Mouse (Mus musculus) spleen, embryonic (tissue): ENCODE measurements around the gene Btbd11.

Source experiments
- CTCF ChIA-PET: fragments of 350-600 bp; sonication (Branson Sonifier 250); formaldehyde crosslinking; loops from one replicate; lab custom pipeline; 2022; lab: Charles Lee

Gene Btbd11

DNA sequence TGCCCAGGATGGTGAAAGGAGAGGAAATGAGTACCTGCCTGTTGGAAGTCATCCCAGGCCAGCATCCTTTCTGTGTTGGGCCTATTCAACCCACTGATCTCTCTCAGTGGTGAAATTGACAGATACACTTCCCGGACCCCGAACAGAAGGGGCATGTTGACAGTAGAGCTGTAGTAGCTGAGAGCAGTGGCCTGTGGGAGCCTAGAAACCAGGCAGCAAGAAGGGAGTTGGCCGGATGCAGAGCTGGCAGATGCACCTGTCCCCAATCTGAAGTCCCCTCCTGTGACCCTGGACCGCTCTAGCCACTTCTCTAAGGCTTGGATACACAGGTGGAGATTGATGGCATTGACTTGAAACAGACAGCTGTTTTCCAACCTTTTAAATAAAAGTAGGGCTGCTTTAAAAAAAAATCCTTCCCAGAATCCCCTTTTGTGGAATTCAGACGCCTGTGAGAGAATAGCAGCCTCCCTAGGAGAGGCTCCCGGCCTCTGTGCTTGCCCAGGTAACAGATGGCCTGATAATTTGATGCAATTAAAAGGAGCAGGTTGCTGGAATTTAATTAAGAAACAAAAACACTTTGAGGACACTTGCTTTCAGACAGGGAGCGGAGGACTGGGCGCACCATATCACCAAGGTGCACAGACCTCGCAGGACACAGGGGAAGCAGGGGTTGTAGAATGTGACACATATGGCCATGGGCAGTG is 89.2 kb downstream of the Btbd11 start:
- CTCF ChIA-PET: no interaction called here

DNA sequence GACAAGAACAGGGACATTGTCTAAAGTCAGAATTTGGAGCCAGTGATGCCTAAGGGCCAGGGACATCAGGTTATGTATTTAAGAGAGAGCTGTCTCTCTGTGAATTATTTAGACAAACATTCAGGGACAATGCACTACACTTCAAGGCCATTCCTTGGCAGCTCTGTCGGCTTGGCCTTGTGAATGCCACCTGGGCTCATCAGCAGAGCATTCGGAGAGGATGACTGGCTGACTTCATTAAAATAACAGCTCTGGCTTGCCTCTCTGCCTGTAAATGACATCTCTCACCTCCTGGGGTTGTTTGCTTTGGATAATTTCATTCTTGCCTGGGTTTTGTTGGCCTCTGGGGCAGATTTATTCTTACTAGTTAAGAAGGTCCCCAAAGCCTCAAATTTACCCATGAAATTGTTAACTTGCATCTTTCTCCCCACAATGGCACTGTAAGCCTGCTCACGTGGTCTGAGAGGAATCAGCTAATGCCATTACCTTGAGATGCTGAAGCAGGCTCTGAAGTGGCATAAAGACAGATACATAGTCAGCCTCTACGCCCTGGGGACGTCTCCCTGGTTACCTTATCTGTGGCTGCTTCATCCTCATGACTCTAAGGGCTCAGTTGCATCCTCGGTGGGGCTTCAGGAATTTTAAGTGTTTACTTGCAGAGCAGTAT is 93.5 kb downstream of the Btbd11 start:
- CTCF ChIA-PET: no interaction called here

- CTCF ChIA-PET: no interaction called here
Measured at GRCm38 (mm10) chr10:85481106-85481505, 94.5 kb downstream of the Btbd11 start.

- CTCF ChIA-PET: no interaction called here
Measured at GRCm38 (mm10) chr10:85482064-85482473, 95.5 kb downstream of the Btbd11 start.

DNA sequence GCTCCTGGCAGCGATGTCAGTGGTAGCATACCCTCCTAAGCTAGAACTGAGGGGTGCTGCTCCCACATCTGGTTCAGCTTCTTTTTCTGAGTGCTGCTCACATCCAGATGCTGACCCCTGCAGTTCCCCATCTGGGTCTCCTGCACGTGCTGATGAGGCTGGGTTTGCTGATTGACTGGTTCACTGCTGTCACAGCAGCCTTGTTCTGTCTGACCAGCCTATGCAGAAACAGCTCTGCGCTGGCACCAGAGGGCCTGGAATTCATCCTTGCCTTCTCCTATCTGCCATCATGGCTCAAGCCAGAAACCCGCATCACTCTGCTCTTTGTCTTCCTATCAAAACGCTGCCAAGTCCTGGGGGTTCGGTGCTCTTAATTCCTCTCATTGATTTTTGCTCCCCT is 95.9 kb downstream of the Btbd11 start:
- CTCF ChIA-PET: no interaction called here

DNA sequence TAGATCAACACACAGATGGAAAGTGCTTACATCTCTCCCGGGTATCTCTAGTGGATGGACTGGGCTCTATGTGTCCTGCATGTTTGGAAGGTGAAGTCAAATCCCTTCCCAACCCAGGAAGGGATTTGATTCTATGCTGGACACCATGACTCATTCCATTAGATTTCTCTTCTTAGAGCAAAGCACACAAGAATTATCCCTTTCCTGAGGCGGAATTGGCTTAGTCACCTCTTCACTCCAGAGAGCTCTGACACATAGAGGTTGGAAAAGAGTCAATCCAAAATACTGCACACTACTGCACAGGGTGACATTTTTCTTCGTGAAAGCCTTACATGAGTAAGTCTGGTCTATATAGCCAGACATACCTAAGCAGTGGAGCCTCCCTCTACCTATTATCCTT is 99.8 kb downstream of the Btbd11 start:
- CTCF ChIA-PET: no interaction called here

GRCm38 (mm10) chr10:85492583-85492982 is 106.0 kb downstream of the Btbd11 start:
- CTCF ChIA-PET: no interaction called here

GRCm38 (mm10) chr10:85496358-85496757 is 109.7 kb downstream of the Btbd11 start:
- CTCF ChIA-PET: no interaction called here

DNA sequence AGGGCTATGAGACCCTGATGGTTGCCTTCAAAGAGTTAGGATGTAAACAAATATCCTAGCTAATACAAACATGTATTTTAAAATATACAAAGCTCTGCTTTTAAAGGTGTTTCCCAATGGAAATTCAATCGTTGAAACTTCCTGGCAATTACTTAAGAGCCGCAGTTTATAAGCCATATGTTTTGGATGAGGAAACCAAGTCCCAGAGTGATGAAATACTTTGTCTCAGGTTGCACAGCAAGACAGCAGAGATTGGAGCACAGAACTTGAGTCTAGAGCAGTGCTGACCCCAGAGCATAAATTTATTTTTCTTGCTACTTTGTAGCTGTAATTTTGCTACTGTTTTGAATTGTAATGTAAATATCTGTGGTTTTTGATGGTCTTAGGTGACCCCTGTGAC is 110.4 kb downstream of the Btbd11 start:
- CTCF ChIA-PET: no interaction called here

DNA sequence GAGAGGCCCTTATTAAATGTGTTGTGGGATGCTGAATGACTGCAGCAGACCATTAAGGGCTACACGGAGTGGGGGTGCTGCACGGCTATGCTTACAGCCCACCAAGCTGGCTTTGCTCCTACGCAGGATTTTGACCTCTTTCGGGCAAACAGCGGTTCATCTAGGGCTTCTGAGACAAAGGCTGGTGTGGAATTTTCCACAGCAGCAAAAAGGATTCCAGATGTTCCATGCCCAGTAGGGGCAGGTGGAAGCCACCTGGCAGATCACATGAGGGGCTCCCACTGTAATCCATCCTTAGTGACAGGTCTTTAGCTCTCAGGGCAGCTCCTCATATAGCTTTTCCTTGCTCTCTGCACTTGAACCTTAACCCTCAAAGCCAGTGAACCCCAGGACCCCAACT is 111.3 kb downstream of the Btbd11 start:
- CTCF ChIA-PET: interaction anchor here (0.7 kb wide), 1 partner anchor 127 kb away, joined by 3 read pairs; no protein-coding TSS in a partner anchor

DNA sequence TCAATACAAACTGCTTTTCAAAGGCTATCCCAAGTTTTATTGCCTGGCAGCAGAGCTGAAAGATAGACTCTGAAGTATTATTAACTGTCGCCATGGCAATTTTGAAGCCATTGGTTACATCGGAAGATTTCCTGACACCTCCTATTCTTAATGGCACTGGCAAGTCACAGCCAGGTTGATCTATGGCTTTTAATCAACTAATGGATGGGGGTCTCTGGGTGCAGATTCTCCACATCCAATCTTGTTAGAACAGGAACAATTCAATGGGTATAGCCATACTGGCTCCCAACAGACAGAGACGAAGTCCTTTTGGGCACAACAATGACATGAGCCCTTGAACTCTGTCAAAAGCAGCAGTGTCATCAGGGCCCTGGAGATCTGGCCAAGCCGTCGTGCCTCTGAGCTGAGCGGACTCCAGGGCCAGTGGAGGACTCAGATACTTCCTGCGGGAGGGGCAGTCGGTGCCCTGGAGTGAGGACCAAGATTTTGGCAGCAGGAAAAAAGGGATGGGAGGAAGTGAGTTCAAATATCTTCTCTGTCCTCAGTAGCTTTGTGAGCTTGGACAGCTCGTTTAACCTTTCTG is 114.0 kb downstream of the Btbd11 start:
- CTCF ChIA-PET: no interaction called here

- CTCF ChIA-PET: no interaction called here
Measured at GRCm38 (mm10) chr10:85501966-85502566, 115.5 kb downstream of the Btbd11 start.

GRCm38 (mm10) chr10:85502656-85503055 is 116.0 kb downstream of the Btbd11 start:
- CTCF ChIA-PET: no interaction called here

DNA sequence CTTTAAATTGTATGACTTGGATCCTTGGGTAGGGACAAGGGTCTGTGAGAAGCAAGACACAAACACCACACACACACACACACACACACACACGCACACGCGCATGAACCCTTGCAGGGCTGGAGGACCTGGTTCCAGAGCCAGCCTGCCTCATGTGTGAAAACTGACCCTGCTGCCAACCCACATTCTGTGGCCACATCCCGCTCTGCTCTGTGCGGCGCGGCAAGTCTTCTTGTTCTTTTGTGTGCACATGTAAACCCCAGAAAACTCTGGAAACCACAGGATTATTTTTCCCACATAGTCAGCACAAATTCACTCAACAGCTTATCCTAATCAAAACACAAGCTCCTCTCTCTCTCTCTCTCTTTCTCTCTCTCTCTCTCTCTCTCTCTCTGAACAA is 116.8 kb downstream of the Btbd11 start:
- CTCF ChIA-PET: no interaction called here

- CTCF ChIA-PET: interaction anchor here (0.9 kb wide), 1 partner anchor 246 kb away, joined by 5 read pairs; no protein-coding TSS in a partner anchor
Measured at GRCm38 (mm10) chr10:85507270-85508050, 120.8 kb downstream of the Btbd11 start.

- CTCF ChIA-PET: interaction anchor here (0.9 kb wide), 1 partner anchor 247 kb away, joined by 5 read pairs; no protein-coding TSS in a partner anchor
Measured at GRCm38 (mm10) chr10:85508193-85508794, 121.7 kb downstream of the Btbd11 start.

DNA sequence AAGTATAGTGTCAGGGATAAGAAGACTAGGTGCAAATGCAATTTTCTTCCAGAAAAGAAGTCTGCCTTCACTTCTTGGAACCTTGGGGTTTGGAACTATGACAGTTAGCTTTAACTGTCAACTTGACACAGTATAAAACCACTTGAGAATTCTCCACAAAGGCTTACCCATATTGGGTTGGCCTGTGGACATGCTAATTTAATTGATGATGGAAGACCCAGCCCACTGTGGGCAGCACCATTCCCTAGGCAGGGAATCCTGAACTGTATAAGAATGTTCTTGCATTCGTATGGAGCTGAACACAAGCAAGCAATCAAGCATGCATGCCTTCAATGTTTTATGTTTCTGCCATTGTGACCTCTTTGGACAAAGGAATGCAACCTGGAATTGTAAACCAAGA is 122.4 kb downstream of the Btbd11 start:
- CTCF ChIA-PET: no interaction called here

GRCm38 (mm10) chr10:85510329-85510728 is 123.7 kb downstream of the Btbd11 start:
- CTCF ChIA-PET: no interaction called here

GRCm38 (mm10) chr10:85512808-85513207 is 126.2 kb downstream of the Btbd11 start:
- CTCF ChIA-PET: no interaction called here

- CTCF ChIA-PET: no interaction called here
Measured at GRCm38 (mm10) chr10:85517223-85518110, 130.9 kb downstream of the Btbd11 start.
